Mouse (Mus musculus): ENCODE measurements around the gene Mybph. TPM values are rescaled to one million over a fixed set of nuclear protein-coding genes. Genes with fewer than 3 reads are reported as not detected.

Mybph gene
- polyA plus RNA-seq, 1 experiment from 2014 or later = 0.13 TPM

DNA sequence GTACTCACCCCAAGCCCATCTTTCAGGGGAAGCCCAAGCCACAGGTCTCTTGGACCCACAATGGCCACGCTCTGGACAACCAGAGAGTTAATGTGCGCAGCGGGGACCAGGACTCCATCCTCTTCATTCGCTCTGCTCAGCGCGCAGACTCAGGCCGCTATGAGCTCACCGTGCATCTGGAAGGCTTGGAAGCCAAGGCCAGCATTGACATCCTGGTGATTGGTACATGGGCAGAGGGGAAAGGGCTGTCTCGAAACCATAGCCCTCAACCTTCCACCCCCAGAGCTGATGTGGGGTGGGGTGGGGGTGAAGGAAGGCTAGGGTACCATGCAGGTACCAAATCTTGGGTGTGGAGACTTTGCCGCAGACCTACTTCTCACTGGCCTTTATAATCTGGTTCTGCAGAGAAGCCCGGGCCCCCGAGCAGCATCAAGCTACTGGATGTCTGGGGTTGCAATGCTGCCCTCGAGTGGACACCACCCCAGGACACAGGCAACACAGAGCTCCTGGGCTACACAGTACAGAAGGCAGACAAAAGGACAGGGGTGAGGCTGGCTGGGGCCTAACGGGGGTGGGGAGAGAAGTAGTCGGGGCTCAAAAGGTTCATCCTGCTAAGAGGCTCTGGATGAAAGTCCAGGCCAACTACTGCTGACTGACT is 4.2 kb downstream of the Mybph start:
- peak; percentile 35; the same call in 1 of the 2 replicates for TF ChIP-seq CTCF (IDR thresholded peaks at IDR 0.05; ENCODE audit: low read depth)
- no peak for ATAC-seq (replicated peaks; ENCODE audit: low FRiP score, low read depth)
- no peak overlapping the region for H3K9ac ChIP-seq (ENCODE audit: low read depth, low read length)
- H3K4me3 ChIP-seq (replicated peaks; ENCODE audit: low read depth, low read length) = no peak overlapping the region
- no peak overlapping the region for H3K27ac ChIP-seq
- H3K36me3 ChIP-seq (ENCODE audit: insufficient read depth, low read length) = no peaks in the 10 kb centered on the region
- WGBS = 82% methylated on average over 15 of the region's 15 CpGs
- H3K27me3 ChIP-seq (ENCODE audit: insufficient read depth, low read length) = no peaks in the 10 kb centered on the region
- peaks cover 10% of the 10 kb centered on the region; the same call in 1 of the 2 replicates for H3K4me1 ChIP-seq (replicated peaks; ENCODE audit: insufficient read depth, low read length)
- DNase-seq (ENCODE audit: low spot score) = no peak
- H3K9me3 ChIP-seq (replicated peaks; ENCODE audit: low read length) = no peaks in the 10 kb centered on the region
- no peak overlapping the region for H3K4me2 ChIP-seq (ENCODE audit: low read length)

DNA sequence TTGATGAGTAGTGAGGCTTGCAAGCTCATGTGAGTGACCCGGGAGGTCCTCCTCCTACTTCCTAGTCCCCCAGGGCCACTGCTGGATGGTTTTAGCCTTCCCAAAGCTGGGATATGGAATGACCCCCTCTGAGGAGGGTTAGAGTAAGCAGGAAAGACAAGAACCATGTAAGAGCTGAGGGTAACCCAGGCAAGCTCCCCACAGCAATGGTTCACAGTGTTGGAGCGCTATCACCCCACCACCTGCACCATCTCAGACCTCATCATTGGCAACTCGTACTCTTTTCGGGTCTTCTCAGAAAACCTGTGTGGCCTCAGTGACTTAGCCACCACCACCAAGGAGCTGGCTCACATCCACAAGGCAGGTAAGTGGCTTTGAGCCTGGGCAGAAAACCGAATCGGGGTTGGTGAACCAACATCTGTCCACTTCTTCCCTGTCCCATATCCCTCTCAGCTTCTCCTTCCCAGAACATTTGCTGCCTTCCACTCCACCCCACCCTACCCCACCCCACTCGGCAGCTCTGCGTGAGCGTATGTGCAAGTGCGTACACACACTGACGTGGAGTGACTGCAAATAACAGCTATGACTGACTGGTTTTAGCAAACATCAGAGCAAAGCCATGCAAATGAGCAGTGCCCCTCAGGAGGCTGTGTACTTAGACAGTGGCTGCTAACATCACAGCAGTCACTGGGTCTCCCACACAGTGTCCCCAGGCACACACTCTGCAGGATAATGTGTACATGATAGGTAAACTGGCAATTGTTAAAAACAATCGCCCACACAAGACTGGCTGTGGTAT is 5.1 kb downstream of the Mybph start:
- no peak for TF ChIP-seq CTCF (IDR thresholded peaks at IDR 0.05; ENCODE audit: low read depth)
- no peak for DNase-seq (ENCODE audit: low spot score)
- Histone ChIP-seq H3K9ac (ENCODE audit: low read depth, low read length) (no peak overlapping the region), H3K27me3 (ENCODE audit: insufficient read depth, low read length) (no peaks in the 10 kb centered on the region), H3K27ac (no peak overlapping the region), H3K4me3 (replicated peaks; ENCODE audit: low read depth, low read length) (no peak overlapping the region), H3K4me1 (replicated peaks; ENCODE audit: insufficient read depth, low read length) (peaks cover 10% of the 10 kb centered on the region; the same call in 1 of the 2 replicates), H3K9me3 (replicated peaks; ENCODE audit: low read length) (no peaks in the 10 kb centered on the region), H3K4me2 (ENCODE audit: low read length) (no peak overlapping the region), H3K36me3 (ENCODE audit: insufficient read depth, low read length) (no peaks in the 10 kb centered on the region)
- WGBS = 82% methylated on average over 12 of the region's 12 CpGs
- no peak for ATAC-seq (replicated peaks; ENCODE audit: low FRiP score, low read depth)

DNA sequence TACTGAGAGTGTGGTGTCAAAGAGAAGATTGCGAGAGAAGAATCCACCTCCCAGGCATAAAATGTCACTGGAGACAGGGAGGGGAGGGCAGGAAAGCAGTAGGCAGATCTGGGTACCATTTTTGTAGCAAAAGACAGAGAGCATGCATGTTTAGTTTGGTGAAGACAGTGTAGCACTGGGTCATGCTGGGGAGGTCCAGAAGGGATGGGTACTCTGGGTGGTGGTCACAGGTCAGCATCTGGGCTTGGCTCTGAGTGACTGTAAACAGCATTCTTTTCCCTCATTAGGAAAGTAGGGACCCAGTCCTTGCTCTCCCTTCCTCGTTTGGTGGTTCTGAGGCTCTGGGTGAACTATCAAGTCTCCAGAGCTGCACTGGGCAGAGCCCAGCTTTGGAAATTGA is 7.2 kb downstream of the Mybph start:
- no peak overlapping the region for H3K4me2 ChIP-seq (ENCODE audit: low read length)
- 64% methylated on average over 2 of the region's 2 CpGs for WGBS
- no peak for TF ChIP-seq CTCF (IDR thresholded peaks at IDR 0.05; ENCODE audit: low read depth)
- H3K4me1 ChIP-seq (replicated peaks; ENCODE audit: insufficient read depth, low read length) = peaks cover 8% of the 10 kb centered on the region; the same call in 1 of the 2 replicates
- no peaks in the 10 kb centered on the region for H3K36me3 ChIP-seq (ENCODE audit: insufficient read depth, low read length)
- ATAC-seq (replicated peaks; ENCODE audit: low FRiP score, low read depth) = no peak
- H3K9me3 ChIP-seq (replicated peaks; ENCODE audit: low read length) = no peaks in the 10 kb centered on the region
- H3K4me3 ChIP-seq (replicated peaks; ENCODE audit: low read depth, low read length) = no peak overlapping the region
- no peak for DNase-seq (ENCODE audit: low spot score)
- H3K27ac ChIP-seq = no peak overlapping the region
- no peaks in the 10 kb centered on the region for H3K27me3 ChIP-seq (ENCODE audit: insufficient read depth, low read length)
- no peak overlapping the region for H3K9ac ChIP-seq (ENCODE audit: low read depth, low read length)

DNA sequence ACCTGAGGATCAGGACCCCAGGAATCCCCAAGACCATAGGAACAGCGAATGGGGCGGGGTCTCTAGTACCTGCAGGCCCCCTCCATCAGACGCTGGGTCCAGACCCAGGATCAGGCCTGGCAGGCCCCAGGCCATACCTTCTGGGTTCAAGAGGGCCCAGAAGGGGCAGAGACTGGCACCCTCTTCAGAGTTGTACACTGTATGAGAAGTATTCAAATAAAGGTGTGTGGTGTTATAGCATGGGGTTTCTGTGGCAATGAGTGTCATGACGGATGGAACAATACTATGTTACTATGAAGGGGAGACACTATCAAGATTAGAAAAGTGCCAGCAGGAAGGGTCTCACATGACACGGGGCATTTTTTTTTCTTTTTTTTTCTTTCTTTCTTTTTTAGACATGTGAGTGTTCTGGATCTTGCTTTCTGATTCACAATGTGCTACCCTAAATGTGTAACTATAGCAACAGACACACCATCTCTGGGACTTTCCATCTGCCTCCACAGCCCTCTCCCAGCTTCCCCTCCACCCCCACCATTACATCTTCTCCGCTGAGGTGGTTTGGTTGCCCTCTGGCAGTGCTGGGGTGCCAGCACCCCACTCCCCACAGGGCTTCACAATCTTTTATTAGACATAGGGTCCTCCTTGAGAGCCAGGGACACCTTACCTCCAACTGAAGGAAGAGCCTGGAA is 7.9 kb downstream of the Mybph start:
- no peak for TF ChIP-seq CTCF (IDR thresholded peaks at IDR 0.05; ENCODE audit: low read depth)
- WGBS = 90% methylated on average over 6 of the region's 6 CpGs
- Histone ChIP-seq H3K4me1 (replicated peaks; ENCODE audit: insufficient read depth, low read length) (peaks cover 2% of the 10 kb centered on the region; the same call in 1 of the 2 replicates), H3K27ac (no peak overlapping the region), H3K4me3 (replicated peaks; ENCODE audit: low read depth, low read length) (no peak overlapping the region), H3K9ac (ENCODE audit: low read depth, low read length) (no peak overlapping the region), H3K27me3 (ENCODE audit: insufficient read depth, low read length) (no peaks in the 10 kb centered on the region), H3K36me3 (ENCODE audit: insufficient read depth, low read length) (no peaks in the 10 kb centered on the region), H3K9me3 (replicated peaks; ENCODE audit: low read length) (no peaks in the 10 kb centered on the region), H3K4me2 (ENCODE audit: low read length) (no peak overlapping the region)
- ATAC-seq (replicated peaks; ENCODE audit: low FRiP score, low read depth) (no peak), DNase-seq (ENCODE audit: low spot score) (no peak)

DNA sequence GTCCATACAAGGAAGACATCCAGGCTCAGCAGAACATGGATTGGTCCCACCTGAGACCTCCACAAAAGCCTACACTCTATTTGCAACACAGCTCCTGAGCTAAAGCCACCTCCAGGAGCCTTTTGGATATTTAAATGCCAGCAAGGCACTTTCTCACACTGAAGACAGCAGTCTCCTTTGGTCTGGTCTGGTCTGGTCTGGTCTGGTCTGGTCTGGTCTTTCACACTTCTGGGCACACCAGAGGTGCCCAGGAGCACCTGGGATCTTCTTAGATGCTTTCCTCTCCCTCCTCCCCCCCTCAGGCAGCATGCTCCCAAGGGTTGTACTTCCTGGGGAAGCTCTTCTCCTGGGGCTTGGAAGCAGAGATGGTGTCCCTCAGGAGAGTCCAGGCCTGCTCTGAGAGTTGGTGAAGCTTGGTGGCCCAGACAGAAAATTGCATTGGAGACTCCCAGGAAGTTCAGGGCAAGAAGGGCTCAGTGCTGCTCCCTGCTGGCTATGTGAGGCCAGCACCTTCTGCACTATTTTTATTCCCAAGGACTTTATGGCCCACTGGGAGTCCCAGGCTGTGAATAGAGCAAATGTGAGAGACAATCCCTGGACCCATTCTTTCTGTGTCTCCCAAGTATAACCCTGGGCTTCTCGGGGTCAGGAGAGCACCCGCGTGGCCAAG is 8.6 kb downstream of the Mybph start:
- peak; percentile 78 for DNase-seq (ENCODE audit: low spot score)
- peak; percentile 87 for TF ChIP-seq CTCF (IDR thresholded peaks at IDR 0.05; ENCODE audit: low read depth)
- no peaks in the 10 kb centered on the region for H3K9me3 ChIP-seq (replicated peaks; ENCODE audit: low read length)
- 52% methylated on average over 3 of the region's 3 CpGs for WGBS
- no peaks in the 10 kb centered on the region for H3K4me1 ChIP-seq (replicated peaks; ENCODE audit: insufficient read depth, low read length)
- H3K4me3 ChIP-seq (replicated peaks; ENCODE audit: low read depth, low read length) = no peak overlapping the region
- H3K27me3 ChIP-seq (ENCODE audit: insufficient read depth, low read length) = no peaks in the 10 kb centered on the region
- ATAC-seq (replicated peaks; ENCODE audit: low FRiP score, low read depth) = peak; percentile 16; the same call in 1 of the 2 replicates
- no peak overlapping the region for H3K9ac ChIP-seq (ENCODE audit: low read depth, low read length)
- no peak overlapping the region for H3K27ac ChIP-seq
- no peak overlapping the region for H3K4me2 ChIP-seq (ENCODE audit: low read length)
- H3K36me3 ChIP-seq (ENCODE audit: insufficient read depth, low read length) = no peaks in the 10 kb centered on the region

DNA sequence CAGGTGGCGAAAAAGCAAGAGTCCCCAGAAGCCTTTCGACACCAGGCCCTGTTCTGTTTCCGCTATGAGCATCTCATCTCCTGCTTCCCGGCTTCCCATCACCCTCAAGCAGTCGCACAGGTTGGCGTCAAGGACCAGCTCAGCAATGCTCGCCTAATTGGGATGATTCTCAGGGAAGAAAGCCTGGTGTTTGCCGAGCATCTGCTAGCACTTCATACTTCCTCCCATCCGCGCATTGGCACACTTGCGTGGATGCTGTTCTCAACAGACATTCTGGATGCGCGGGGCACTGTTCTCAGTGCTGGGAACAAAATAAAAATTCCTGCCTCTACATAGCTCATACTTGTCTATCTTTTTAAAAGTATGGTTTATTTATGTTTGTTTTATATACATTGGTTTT is 11.0 kb downstream of the Mybph start:
- ATAC-seq (replicated peaks; ENCODE audit: low FRiP score, low read depth) = no peak
- Histone ChIP-seq H3K27ac (no peak overlapping the region), H3K36me3 (ENCODE audit: insufficient read depth, low read length) (no peaks in the 10 kb centered on the region), H3K9me3 (replicated peaks; ENCODE audit: low read length) (no peaks in the 10 kb centered on the region), H3K4me2 (ENCODE audit: low read length) (no peak overlapping the region), H3K4me3 (replicated peaks; ENCODE audit: low read depth, low read length) (no peak overlapping the region), H3K4me1 (replicated peaks; ENCODE audit: insufficient read depth, low read length) (no peaks in the 10 kb centered on the region), H3K9ac (ENCODE audit: low read depth, low read length) (no peak overlapping the region), H3K27me3 (ENCODE audit: insufficient read depth, low read length) (no peaks in the 10 kb centered on the region)
- TF ChIP-seq CTCF (IDR thresholded peaks at IDR 0.05; ENCODE audit: low read depth) = no peak
- 93% methylated on average over 13 of the region's 13 CpGs for WGBS
- DNase-seq (ENCODE audit: low spot score) = no peak

Measured in kidney, postnatal 0 days (tissue).